Mouse (Mus musculus): ENCODE results near the gene Pde1b.

DNA sequence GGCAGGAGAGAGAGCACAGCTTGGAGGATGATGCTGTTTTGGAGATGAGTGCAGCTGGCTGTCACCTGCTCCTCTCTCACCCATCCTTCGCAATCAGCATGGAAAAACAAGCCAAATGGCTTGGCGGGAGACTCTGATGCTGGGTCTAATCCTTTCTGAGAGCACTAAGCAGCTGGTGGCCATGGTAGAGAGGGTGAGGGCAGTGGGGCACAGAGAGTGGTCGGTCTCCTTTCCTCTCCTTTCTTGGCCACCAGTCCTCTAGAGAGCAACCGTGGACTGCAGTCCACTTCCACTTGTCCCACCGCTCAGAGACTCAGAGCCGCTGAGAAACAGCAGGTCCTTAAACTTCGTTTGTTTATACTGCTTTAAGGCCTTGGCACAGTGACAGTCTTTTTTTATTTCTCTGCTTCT is 10.8 kb downstream of the Pde1b start:
- TF ChIP-seq CTCF (IDR thresholded peaks at IDR 0.05; ENCODE audit: extremely low read depth, insufficient read length, insufficient replicate concordance, low read depth, low read length) (no peak), POLR2A (IDR thresholded peaks at IDR 0.05; ENCODE audit: low read depth, low read length) (no peak)

Data from small intestine, adult 2 months (tissue).